Mouse (Mus musculus) left cerebral cortex, postnatal 25 days (tissue): ENCODE measurements at regions not wholly inside any gene's neighbourhood (a gene's known extent, or its start where the extent isn't known, plus 50 kb on each side); places are given as distances from the start of the nearest gene placed in this dataset.

ENCODE experiments used
- DNase-seq, 2 experiments: peaks; one replicate each; pipeline ENCODE4 v3.0.0; 2022; ENCODE audit warnings: low spot score in 2 of 2, mixed read lengths in 1 of 2
- intact Hi-C: fragments of 180-260 bp; cut with DNase I; formaldehyde crosslinking; loops from one replicate; pipeline ENCODE4 v1.15.1; 2025

- intact Hi-C loops: no loop called here
- DNase-seq: no peak
Observed at GRCm38 (mm10) chr9:52591188-52591587, 88.4 kb downstream of the AI593442 start.

- DNase-seq: peak; percentile 45 to 47
- intact Hi-C loops: no loop called here
Observed at GRCm38 (mm10) chr9:52574066-52574465, 105.5 kb downstream of the AI593442 start.

- intact Hi-C loops: no loop called here
- DNase-seq: no peak
Observed at GRCm38 (mm10) chr9:52551577-52552281, 127.9 kb downstream of the AI593442 start.

GRCm38 (mm10) chr9:52546071-52546470 is 133.5 kb downstream of the AI593442 start:
- no peak for DNase-seq
- intact Hi-C loops: no loop called here

GRCm38 (mm10) chr9:52539086-52539485 is 140.5 kb downstream of the AI593442 start:
- DNase-seq: no peak
- intact Hi-C loops: no loop called here

GRCm38 (mm10) chr9:52529444-52529915 is 150.1 kb downstream of the AI593442 start:
- DNase-seq: peak in 1 of 2 experiments; percentile 12
- intact Hi-C loops: no loop called here

GRCm38 (mm10) chr9:52500487-52500886 is 179.1 kb downstream of the AI593442 start:
- intact Hi-C loops: no loop called here
- no peak for DNase-seq

GRCm38 (mm10) chr9:52495483-52496270 is 183.9 kb downstream of the AI593442 start:
- DNase-seq: no peak
- intact Hi-C loops: no loop called here

GRCm38 (mm10) chr9:52492947-52493505 is 186.6 kb downstream of the AI593442 start:
- no peak for DNase-seq
- intact Hi-C loops: no loop called here

- intact Hi-C loops: no loop called here
- peak in 1 of 2 experiments; percentile 15 for DNase-seq
Observed at GRCm38 (mm10) chr9:52473555-52474196, 205.9 kb downstream of the AI593442 start.

GRCm38 (mm10) chr9:52472859-52473258 is 206.7 kb downstream of the AI593442 start:
- intact Hi-C loops: no loop called here
- DNase-seq: peak in 1 of 2 experiments; percentile 74

- intact Hi-C loops: no loop called here
- DNase-seq: no peak
Observed at GRCm38 (mm10) chr9:52458518-52458917, 221.1 kb downstream of the AI593442 start.

GRCm38 (mm10) chr9:52454445-52454844 is 225.1 kb downstream of the AI593442 start:
- peak in 1 of 2 experiments; percentile 48 for DNase-seq
- intact Hi-C loops: no loop called here

GRCm38 (mm10) chr9:52451792-52452191 is 227.8 kb downstream of the AI593442 start:
- intact Hi-C loops: no loop called here
- DNase-seq: no peak

- DNase-seq: peak in 1 of 2 experiments; percentile 52
- intact Hi-C loops: no loop called here
Observed at GRCm38 (mm10) chr9:52448245-52448644, 231.3 kb downstream of the AI593442 start.

- intact Hi-C loops: no loop called here
- DNase-seq: no peak
Observed at GRCm38 (mm10) chr9:52443228-52443627, 236.4 kb downstream of the AI593442 start.

GRCm38 (mm10) chr9:52434215-52434614 is 245.4 kb downstream of the AI593442 start:
- intact Hi-C loops: no loop called here
- peak in 1 of 2 experiments; percentile 60 for DNase-seq

GRCm38 (mm10) chr9:52425413-52425812 is 254.2 kb downstream of the AI593442 start:
- no peak for DNase-seq

GRCm38 (mm10) chr9:52422622-52423021 is 254.2 kb upstream of the Zc3h12c start:
- DNase-seq: no peak
- intact Hi-C loops: no loop called here

More at GRCm38 (mm10) chr9:52425413-52425812, 254.2 kb downstream of the AI593442 start:
- intact Hi-C loops: no loop called here

- DNase-seq: no peak
- intact Hi-C loops: no loop called here
Observed at GRCm38 (mm10) chr9:52415706-52416105, 247.3 kb upstream of the Zc3h12c start.
